Mouse (Mus musculus) erythroblast, embryonic 14.5 days (primary cell): ENCODE results near the gene Fhod1. TPM values are rescaled to one million over a fixed set of nuclear protein-coding genes. Genes with fewer than 3 reads are reported as not detected.

Source experiments
- H3K27me3 ChIP-seq: 2 replicates; pipeline ENCODE4 v1.6.1; 2012; ENCODE audit warnings: inconsistent platforms; ENCODE audit not compliant: control insufficient read depth
- H3K36me3 ChIP-seq: 2 replicates; pipeline ENCODE4 v1.6.1; 2012; ENCODE audit warnings: mild to moderate bottlenecking, inconsistent platforms; ENCODE audit not compliant: control insufficient read depth
- H3K4me1 ChIP-seq: 2 replicates; pipeline ENCODE4 v1.6.1; 2012; ENCODE audit warnings: inconsistent platforms; ENCODE audit not compliant: control insufficient read depth
- H3K4me3 ChIP-seq: replicated peaks from 2 replicates; pipeline ENCODE3; 2012; ENCODE audit warnings: moderate library complexity, mild to moderate bottlenecking, inconsistent platforms
- H3K9me3 ChIP-seq: 2 replicates; pipeline ENCODE4 v1.6.1; 2012; ENCODE audit warnings: low read length, inconsistent platforms, mixed read lengths; ENCODE audit not compliant: control insufficient read depth
- GATA1 ChIP-seq: IDR thresholded peaks from 2 replicates; pipeline ENCODE4 v1.6.1; 2012; ENCODE audit warnings: low read length, inconsistent platforms, mixed read lengths
- TAL1 ChIP-seq: IDR thresholded peaks from 3 replicates; pipeline ENCODE4 v1.6.1; 2012; ENCODE audit warnings: low read length, inconsistent platforms, mixed read lengths
- polyA plus RNA-seq: library from polyadenylated mRNA; stranded (reverse); fragments of >175 nt; gene quantifications from 2 replicates; pipeline ENCODE4 v1.2.3, GENCODE M21; 2012

The Fhod1 gene
- polyA plus RNA-seq, 1 experiment = 0.19 TPM

DNA sequence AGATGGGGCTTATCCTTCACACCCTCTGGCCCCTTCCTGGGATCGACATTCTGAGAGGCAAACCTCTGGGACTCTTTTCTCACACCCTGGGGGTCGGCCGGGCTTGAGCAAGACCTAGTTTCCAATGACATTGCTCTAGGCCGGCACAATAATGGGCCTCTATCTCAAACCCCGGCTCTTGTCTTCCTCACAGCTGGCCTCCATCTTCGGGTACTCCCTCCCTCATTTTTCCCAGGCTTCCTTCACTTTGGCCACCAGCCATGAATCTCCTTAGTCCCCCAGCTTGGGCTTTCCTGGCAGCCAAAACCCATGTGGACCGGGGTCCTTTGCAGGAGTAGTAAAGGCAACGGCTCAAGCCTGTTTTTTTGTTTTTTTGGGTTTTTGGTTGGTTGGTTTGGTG, 6.4 kb downstream of the Fhod1 start:
- peaks cover 9% of the 10 kb centered on the region for H3K36me3 ChIP-seq
- TF ChIP-seq TAL1 = no peak
- no peak for TF ChIP-seq GATA1
- H3K4me1 ChIP-seq = peaks cover 42% of the 10 kb centered on the region

DNA sequence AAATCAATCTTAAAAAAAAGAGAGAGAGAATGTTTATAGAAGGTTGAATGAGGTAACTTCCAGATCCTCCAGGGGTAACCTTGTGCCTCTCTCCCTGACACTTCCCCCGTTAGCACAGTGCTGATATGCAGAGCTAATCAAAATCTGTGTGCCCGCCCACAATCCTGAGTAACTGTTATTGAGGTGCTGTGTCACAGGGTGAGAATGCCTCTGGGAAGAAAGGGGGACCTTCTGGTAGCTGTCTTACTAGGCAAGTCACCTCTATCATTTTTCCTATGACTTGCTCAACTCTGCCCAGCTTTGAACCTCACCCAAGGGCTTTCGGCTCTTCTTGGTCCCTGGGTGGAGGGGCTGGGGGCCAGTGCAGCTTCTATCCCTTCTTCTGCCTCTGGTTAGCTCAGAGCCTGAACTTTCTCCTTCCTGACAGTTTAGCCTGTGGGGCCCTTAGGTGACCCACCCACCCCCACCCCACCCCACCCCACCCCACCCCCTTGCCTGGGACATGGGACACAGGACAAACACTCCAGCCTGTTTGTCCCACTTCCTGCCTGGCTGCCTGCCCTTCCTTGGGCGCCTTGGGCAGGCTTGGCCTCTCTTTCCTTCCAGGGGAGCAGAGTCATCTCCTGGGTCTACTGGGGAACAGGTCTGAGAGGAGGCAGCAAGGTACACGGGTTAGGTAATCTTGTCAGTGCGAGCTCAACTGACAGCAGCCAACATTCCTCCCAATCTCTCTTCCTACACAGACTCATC, 7.7 kb downstream of the Fhod1 start:
- Histone ChIP-seq H3K9me3 (peaks cover 3% of the 10 kb centered on the region), H3K27me3 (peaks cover 3% of the 10 kb centered on the region), H3K4me1 (peaks cover 39% of the 10 kb centered on the region), H3K4me3 (no peak overlapping the region), H3K36me3 (peaks cover 18% of the 10 kb centered on the region)
- TF ChIP-seq GATA1 (no peak), TAL1 (no peak)

More for the DNA sequence above, 6.4 kb downstream of the Fhod1 start:
- no peak overlapping the region for H3K4me3 ChIP-seq
- peaks cover under 1% of the 10 kb centered on the region; the same call in 1 of the 2 replicates for H3K9me3 ChIP-seq
- peaks cover 15% of the 10 kb centered on the region for H3K27me3 ChIP-seq

DNA sequence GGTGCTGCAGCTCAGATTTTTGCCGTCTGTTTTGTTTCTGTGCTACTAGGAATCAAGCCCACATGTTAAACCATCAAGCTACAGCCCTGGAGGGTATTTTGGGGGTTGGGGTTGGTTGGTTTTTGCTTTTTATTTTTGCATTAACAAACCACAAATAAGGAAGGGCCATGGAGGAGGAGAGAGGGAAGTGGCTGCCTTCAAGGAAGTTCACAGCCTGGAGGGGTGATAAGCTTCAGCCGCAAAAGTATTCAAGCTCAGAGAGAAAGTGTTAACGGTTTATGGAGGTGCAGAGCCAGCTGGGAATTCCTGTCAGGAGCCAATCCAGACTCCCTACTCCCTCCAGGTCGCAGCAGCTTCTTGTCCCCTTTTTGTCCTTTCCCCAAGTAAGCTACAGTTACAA, 8.8 kb downstream of the Fhod1 start:
- no peak overlapping the region for H3K4me3 ChIP-seq
- TF ChIP-seq TAL1 (no peak), GATA1 (no peak)
- H3K4me1 ChIP-seq = peaks cover 39% of the 10 kb centered on the region
- peaks cover 3% of the 10 kb centered on the region for H3K9me3 ChIP-seq
- H3K27me3 ChIP-seq = no peaks in the 10 kb centered on the region
- peaks cover 22% of the 10 kb centered on the region for H3K36me3 ChIP-seq

DNA sequence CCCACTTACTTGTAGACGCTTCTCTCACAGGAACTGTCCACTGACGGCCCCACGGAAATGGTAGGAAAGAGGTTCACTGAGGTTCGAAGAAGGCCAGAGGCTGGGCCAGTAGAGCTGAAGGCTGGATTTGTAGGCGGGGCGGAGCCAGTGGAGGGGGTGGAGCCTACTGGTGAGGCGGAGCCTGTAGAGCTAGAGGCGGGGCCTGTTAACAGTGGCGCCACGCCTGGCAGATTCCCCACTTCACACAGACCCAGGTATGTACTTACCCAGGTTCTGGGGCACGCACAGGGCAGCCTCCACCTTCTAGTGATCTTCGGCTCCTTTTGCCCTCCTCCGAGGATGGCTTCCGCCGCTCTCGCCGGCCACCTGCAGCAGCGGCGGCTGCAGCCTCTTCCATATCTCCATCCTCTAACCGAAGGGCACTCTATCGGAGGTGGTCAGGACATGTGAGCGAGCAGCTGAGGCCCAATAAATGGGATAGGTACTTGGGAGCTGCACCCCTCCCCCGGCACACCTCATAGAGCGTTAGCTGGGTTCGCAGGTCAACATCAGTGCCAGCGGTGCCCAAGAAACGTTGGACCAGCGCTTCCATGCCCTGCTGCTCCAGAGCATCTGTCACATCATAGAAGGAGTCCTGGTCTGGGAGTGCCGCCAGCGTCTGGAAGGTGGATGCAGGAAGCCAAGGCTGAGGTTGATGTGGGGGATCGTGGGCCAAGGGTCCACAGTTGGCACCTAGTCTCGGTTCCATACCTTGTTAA, 11.2 kb downstream of the Fhod1 start:
- no peak for TF ChIP-seq GATA1
- no peak for TF ChIP-seq TAL1
- Histone ChIP-seq H3K9me3 (peaks cover 3% of the 10 kb centered on the region), H3K4me3 (no peak overlapping the region), H3K27me3 (no peaks in the 10 kb centered on the region), H3K4me1 (peaks cover 35% of the 10 kb centered on the region), H3K36me3 (peaks cover 36% of the 10 kb centered on the region)

DNA sequence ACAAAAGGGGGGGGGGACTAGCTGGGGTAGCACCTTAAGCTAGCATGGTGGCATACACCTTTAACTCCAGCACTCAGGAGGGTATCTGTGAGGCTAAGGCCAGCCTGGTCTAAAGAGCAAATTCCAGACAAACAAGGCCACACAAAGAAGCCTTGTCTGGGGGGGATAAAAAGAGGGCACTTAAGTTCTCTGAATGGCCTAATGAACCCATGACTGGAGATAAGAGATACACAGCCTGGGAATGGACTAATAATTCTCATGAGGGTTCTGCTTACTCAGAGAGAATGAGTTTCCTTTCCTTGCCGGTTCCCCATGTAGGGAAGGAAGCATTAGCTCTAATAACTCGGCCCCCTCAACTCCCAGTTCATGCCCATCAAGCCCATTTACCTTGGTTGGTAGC, 15.2 kb downstream of the Fhod1 start:
- Histone ChIP-seq H3K4me3 (no peak overlapping the region), H3K36me3 (peaks cover 75% of the 10 kb centered on the region), H3K27me3 (no peaks in the 10 kb centered on the region), H3K9me3 (peaks cover 3% of the 10 kb centered on the region), H3K4me1 (peaks cover 21% of the 10 kb centered on the region)
- no peak for TF ChIP-seq GATA1
- TF ChIP-seq TAL1 = no peak

DNA sequence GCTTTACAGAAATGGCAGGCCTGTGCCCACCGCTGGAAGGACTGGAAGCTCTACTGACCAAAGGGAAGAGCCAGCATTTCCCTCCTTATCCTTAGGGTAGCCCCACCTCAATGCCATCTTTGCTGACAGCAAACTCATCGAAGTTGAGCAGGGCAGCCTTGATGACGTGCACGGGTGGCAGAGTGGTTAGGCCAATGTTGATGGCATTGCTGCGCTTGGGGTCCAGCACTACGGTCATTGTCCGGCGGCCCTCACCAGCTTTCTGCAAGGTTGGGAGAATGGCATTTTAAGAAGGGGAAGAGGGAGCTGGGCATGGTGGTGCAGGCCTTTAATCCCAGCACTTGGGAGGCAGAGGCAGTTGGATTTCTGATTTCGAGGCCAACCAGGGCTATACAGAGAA, 15.8 kb downstream of the Fhod1 start:
- Histone ChIP-seq H3K4me3 (no peak overlapping the region), H3K27me3 (no peaks in the 10 kb centered on the region), H3K36me3 (peaks cover 74% of the 10 kb centered on the region), H3K4me1 (peaks cover 27% of the 10 kb centered on the region), H3K9me3 (peaks cover 3% of the 10 kb centered on the region)
- TF ChIP-seq GATA1 (no peak), TAL1 (no peak)

DNA sequence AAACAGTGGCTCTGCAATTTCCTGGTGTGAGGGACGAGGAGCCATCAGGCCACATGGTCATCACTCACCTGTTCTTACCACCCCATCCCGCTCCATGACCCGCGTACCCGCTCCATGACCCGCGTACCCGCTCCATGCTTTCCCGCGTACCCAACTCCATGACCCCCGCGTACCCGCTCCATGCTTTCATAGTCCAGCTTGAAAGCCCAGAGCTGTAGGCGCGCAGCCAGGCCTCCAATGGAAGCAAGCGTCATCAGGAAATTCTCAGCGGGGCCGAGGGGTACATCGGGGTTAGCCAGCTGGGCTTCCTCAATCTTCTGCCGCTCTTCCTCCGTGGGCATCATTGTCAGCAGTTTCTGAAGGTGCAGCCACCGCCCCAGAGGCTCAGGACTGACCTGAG, 16.3 kb downstream of the Fhod1 start:
- Histone ChIP-seq H3K36me3 (peaks cover 69% of the 10 kb centered on the region), H3K9me3 (peaks cover 3% of the 10 kb centered on the region), H3K4me3 (no peak overlapping the region), H3K27me3 (no peaks in the 10 kb centered on the region), H3K4me1 (peaks cover 32% of the 10 kb centered on the region)
- TF ChIP-seq TAL1 (no peak), GATA1 (no peak)

DNA sequence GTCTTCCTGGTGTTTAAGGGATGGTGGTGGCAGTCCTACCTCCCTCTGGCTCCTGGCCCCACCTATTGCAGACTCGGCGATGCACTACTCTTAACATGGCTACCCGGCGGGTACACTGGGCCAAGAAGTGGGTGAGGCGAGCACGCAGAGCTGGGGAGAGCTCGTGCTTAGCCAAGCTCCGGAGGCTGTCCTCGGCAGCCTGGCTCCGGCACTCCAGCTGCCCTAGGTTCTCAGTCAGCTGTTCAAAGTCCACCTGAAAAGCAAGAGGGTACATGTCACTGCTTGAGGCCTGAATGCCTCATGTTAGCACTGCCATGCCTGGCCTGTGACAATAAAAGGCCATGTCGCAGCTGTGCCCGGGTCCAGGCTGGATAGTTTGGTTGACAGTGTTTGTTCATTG, 17.4 kb downstream of the Fhod1 start:
- H3K4me1 ChIP-seq = peaks cover 34% of the 10 kb centered on the region
- H3K4me3 ChIP-seq = no peak overlapping the region
- no peaks in the 10 kb centered on the region for H3K27me3 ChIP-seq
- TF ChIP-seq TAL1 = no peak
- TF ChIP-seq GATA1 = no peak
- no peaks in the 10 kb centered on the region for H3K9me3 ChIP-seq
- peaks cover 63% of the 10 kb centered on the region for H3K36me3 ChIP-seq

DNA sequence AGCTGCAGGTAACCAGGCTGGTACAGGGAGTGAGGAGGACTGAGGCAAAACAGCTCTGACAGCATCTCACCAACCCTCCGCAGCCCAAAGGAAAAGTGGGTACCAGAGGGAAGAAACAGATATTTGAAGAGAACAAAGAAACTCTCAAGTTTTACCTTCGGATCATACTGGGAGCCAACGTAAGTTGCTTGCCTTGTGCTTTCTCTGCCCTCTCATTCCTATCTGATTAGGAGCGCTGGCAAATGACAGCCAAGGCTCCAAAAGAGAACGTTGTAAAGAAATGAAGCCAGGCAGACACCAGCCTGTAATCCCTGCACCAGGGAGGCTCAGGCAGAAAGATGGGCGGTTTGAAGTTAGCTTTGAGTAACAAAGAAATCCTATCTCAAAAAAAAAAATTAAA, 20.8 kb downstream of the Fhod1 start:
- Histone ChIP-seq H3K4me1 (peaks cover 67% of the 10 kb centered on the region), H3K36me3 (peaks cover 78% of the 10 kb centered on the region)
- TF ChIP-seq GATA1 (peak; percentile 77), TAL1 (no peak)

More for the DNA sequence above, 20.8 kb downstream of the Fhod1 start:
- Histone ChIP-seq H3K9me3 (no peaks in the 10 kb centered on the region), H3K4me3 (peak overlapping the region; percentile 85), H3K27me3 (no peaks in the 10 kb centered on the region)
